Mouse (Mus musculus): ENCODE data around the gene Gata5. TPM values are rescaled to one million over a fixed set of nuclear protein-coding genes. Genes with fewer than 3 reads are reported as not detected.

Gata5 gene
- polyA plus RNA-seq, 1 experiment, result 0.10 TPM

DNA sequence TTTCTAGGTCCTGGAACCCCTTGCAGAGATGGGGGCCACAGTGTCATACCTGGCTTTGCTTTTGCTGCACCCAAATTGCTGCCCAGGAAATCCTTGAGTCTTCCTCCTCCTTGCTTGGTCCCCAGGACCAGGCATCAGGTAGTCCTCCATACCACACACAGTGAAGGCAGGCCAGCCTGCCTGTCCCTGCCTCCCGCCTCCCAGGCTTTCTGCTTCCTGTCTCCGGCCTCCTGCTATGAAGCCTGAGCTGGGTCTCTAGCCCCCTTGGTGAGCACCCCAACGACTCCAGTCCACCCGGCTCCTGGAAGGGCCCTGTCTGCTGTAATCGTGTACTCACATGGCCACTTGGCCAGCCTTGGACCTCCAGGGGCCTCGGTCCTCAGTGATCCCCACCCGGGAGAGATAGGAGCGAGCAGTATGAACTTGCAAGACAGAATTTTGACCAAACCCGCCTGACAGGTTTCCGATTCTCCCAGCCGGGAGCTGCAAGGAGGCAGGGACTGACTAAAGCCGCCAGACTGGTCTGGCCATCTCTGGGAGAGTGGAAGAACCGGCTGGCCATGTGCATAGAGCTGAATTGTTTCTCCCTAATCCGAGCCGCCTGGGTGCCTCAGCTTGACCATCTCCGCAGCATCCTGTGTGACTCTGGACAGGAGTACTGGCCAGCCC, 44.9 kb downstream of the Gata5 start, which contains the start of gene Rbbp8nl:
TSS of gene Rbbp8nl (minus strand) at position 440 of the 669 bp plus-strand sequence.
- no peak for TF ChIP-seq POLR2A (IDR thresholded peaks at IDR 0.05; ENCODE audit: control insufficient read depth, low read depth, low read length)
- TF ChIP-seq CTCF (IDR thresholded peaks at IDR 0.05; ENCODE audit: control insufficient read depth, insufficient read depth, insufficient replicate concordance, low read depth, low read length), result no peak
- H3K4me3 ChIP-seq (ENCODE audit: control insufficient read depth, low read depth, low read length), result no peak within 1 kb of the TSS
- H3K4me1 ChIP-seq (ENCODE audit: control insufficient read depth, insufficient read depth, low read length), result peaks cover 5% of the 10 kb centered on the region

GRCm38 (mm10) chr2:180288966-180289365, 45.5 kb downstream of the Gata5 start:
- no peak overlapping the region for H3K4me3 ChIP-seq (ENCODE audit: control insufficient read depth, low read depth, low read length)
- H3K27me3 ChIP-seq (ENCODE audit: control insufficient read depth, insufficient read depth, low read length), result no peaks in the 10 kb centered on the region
- no peak for TF ChIP-seq CTCF (IDR thresholded peaks at IDR 0.05; ENCODE audit: control insufficient read depth, insufficient read depth, insufficient replicate concordance, low read depth, low read length)
- no peak for TF ChIP-seq POLR2A (IDR thresholded peaks at IDR 0.05; ENCODE audit: control insufficient read depth, low read depth, low read length)
- no peak overlapping the region for H3K27ac ChIP-seq (ENCODE audit: control insufficient read depth, insufficient read depth, low read depth, low read length)
- no peaks in the 10 kb centered on the region for H3K36me3 ChIP-seq (ENCODE audit: control insufficient read depth, insufficient read depth, low read length)
- no peaks in the 10 kb centered on the region for H3K4me1 ChIP-seq (ENCODE audit: control insufficient read depth, insufficient read depth, low read length)

More for the DNA sequence above, 44.9 kb downstream of the Gata5 start, which contains the start of gene Rbbp8nl:
- Histone ChIP-seq H3K27ac (ENCODE audit: control insufficient read depth, insufficient read depth, low read depth, low read length) (no peak within 1 kb of the TSS), H3K36me3 (ENCODE audit: control insufficient read depth, insufficient read depth, low read length) (no peaks in the 10 kb centered on the region), H3K27me3 (ENCODE audit: control insufficient read depth, insufficient read depth, low read length) (no peaks in the 10 kb centered on the region)

GRCm38 (mm10) chr2:180279321-180279720, 55.2 kb downstream of the Gata5 start:
- Histone ChIP-seq H3K27me3 (ENCODE audit: control insufficient read depth, insufficient read depth, low read length) (no peaks in the 10 kb centered on the region), H3K4me3 (ENCODE audit: control insufficient read depth, low read depth, low read length) (no peak overlapping the region), H3K36me3 (ENCODE audit: control insufficient read depth, insufficient read depth, low read length) (no peaks in the 10 kb centered on the region), H3K27ac (ENCODE audit: control insufficient read depth, insufficient read depth, low read depth, low read length) (no peak overlapping the region), H3K4me1 (ENCODE audit: control insufficient read depth, insufficient read depth, low read length) (no peaks in the 10 kb centered on the region)
- TF ChIP-seq CTCF (IDR thresholded peaks at IDR 0.05; ENCODE audit: control insufficient read depth, insufficient read depth, insufficient replicate concordance, low read depth, low read length) (no peak), POLR2A (IDR thresholded peaks at IDR 0.05; ENCODE audit: control insufficient read depth, low read depth, low read length) (no peak)

GRCm38 (mm10) chr2:180277773-180278320, 56.7 kb downstream of the Gata5 start:
- Histone ChIP-seq H3K36me3 (ENCODE audit: control insufficient read depth, insufficient read depth, low read length) (no peaks in the 10 kb centered on the region), H3K27ac (ENCODE audit: control insufficient read depth, insufficient read depth, low read depth, low read length) (no peak overlapping the region), H3K27me3 (ENCODE audit: control insufficient read depth, insufficient read depth, low read length) (no peaks in the 10 kb centered on the region), H3K4me1 (ENCODE audit: control insufficient read depth, insufficient read depth, low read length) (peaks cover 4% of the 10 kb centered on the region; the same call in 1 of the 2 replicates), H3K4me3 (ENCODE audit: control insufficient read depth, low read depth, low read length) (no peak overlapping the region)
- TF ChIP-seq CTCF (IDR thresholded peaks at IDR 0.05; ENCODE audit: control insufficient read depth, insufficient read depth, insufficient replicate concordance, low read depth, low read length), result no peak
- TF ChIP-seq POLR2A (IDR thresholded peaks at IDR 0.05; ENCODE audit: control insufficient read depth, low read depth, low read length), result no peak

- Histone ChIP-seq H3K27me3 (ENCODE audit: control insufficient read depth, insufficient read depth, low read length) (no peaks in the 10 kb centered on the region), H3K4me3 (ENCODE audit: control insufficient read depth, low read depth, low read length) (no peak overlapping the region), H3K36me3 (ENCODE audit: control insufficient read depth, insufficient read depth, low read length) (no peaks in the 10 kb centered on the region), H3K4me1 (ENCODE audit: control insufficient read depth, insufficient read depth, low read length) (peaks cover 9% of the 10 kb centered on the region), H3K27ac (ENCODE audit: control insufficient read depth, insufficient read depth, low read depth, low read length) (no peak overlapping the region)
- no peak for TF ChIP-seq POLR2A (IDR thresholded peaks at IDR 0.05; ENCODE audit: control insufficient read depth, low read depth, low read length)
- TF ChIP-seq CTCF (IDR thresholded peaks at IDR 0.05; ENCODE audit: control insufficient read depth, insufficient read depth, insufficient replicate concordance, low read depth, low read length), result no peak
These were observed 57.6 kb downstream of the Gata5 start for GRCm38 (mm10) chr2:180276851-180277259.

DNA sequence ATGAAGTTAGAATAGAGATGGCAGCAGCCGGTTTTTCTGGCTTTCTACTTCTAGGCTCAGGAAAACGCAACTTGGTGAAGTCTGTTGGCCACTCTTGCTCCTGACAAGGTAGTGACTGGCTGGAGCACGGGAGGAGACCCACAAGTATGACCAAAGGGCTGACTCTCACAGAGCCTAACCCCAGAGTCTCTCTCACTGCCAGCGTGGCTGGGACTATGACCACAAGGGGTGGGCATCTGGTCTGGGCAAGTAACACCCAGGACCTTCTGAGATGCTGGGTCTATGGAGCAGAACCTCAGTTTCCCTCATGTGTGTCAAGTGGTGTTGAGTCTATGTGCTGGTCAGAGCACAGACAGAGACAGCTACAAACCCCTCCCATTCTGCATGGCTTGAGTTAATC, 58.1 kb downstream of the Gata5 start:
- TF ChIP-seq POLR2A (IDR thresholded peaks at IDR 0.05; ENCODE audit: control insufficient read depth, low read depth, low read length) (no peak), CTCF (IDR thresholded peaks at IDR 0.05; ENCODE audit: control insufficient read depth, insufficient read depth, insufficient replicate concordance, low read depth, low read length) (no peak)
- Histone ChIP-seq H3K27ac (ENCODE audit: control insufficient read depth, insufficient read depth, low read depth, low read length) (no peak overlapping the region), H3K4me1 (ENCODE audit: control insufficient read depth, insufficient read depth, low read length) (peaks cover 9% of the 10 kb centered on the region), H3K36me3 (ENCODE audit: control insufficient read depth, insufficient read depth, low read length) (no peaks in the 10 kb centered on the region), H3K27me3 (ENCODE audit: control insufficient read depth, insufficient read depth, low read length) (no peaks in the 10 kb centered on the region), H3K4me3 (ENCODE audit: control insufficient read depth, low read depth, low read length) (no peak overlapping the region)

GRCm38 (mm10) chr2:180275836-180276235, 58.7 kb downstream of the Gata5 start:
- no peak overlapping the region for H3K27ac ChIP-seq (ENCODE audit: control insufficient read depth, insufficient read depth, low read depth, low read length)
- H3K27me3 ChIP-seq (ENCODE audit: control insufficient read depth, insufficient read depth, low read length), result no peaks in the 10 kb centered on the region
- H3K4me3 ChIP-seq (ENCODE audit: control insufficient read depth, low read depth, low read length), result no peak overlapping the region

More at GRCm38 (mm10) chr2:180275836-180276235, 58.7 kb downstream of the Gata5 start:
- TF ChIP-seq POLR2A (IDR thresholded peaks at IDR 0.05; ENCODE audit: control insufficient read depth, low read depth, low read length) (no peak), CTCF (IDR thresholded peaks at IDR 0.05; ENCODE audit: control insufficient read depth, insufficient read depth, insufficient replicate concordance, low read depth, low read length) (peak; percentile 74; the same call in 1 of the 2 replicates)
- peaks cover 9% of the 10 kb centered on the region for H3K4me1 ChIP-seq (ENCODE audit: control insufficient read depth, insufficient read depth, low read length)
- H3K36me3 ChIP-seq (ENCODE audit: control insufficient read depth, insufficient read depth, low read length), result no peaks in the 10 kb centered on the region

Other genes with a start within 250 kb of the Gata5 start
- 5.1 and 5.9 TPM in 2 replicates for gene Hrh3, start 230.2 kb downstream of the Gata5 start, polyA plus RNA-seq (2012; rRNA removed)
- 16.0 and 18.5 TPM in 2 replicates for gene Osbpl2, start 215.4 kb downstream of the Gata5 start, polyA plus RNA-seq (2012; rRNA removed)
- 107 and 114 TPM in 2 replicates for gene Adrm1, start 163.2 kb downstream of the Gata5 start, polyA plus RNA-seq (2012; rRNA removed)
- 7.5 and 8.3 TPM in 2 replicates for gene Lama5, start 108.8 kb downstream of the Gata5 start, polyA plus RNA-seq (2012; rRNA removed)
- 703 and 848 TPM in 2 replicates for gene Rps21, start 77.3 kb downstream of the Gata5 start, polyA plus RNA-seq (2012; rRNA removed)
- gene Cables2, start 61.2 kb downstream of the Gata5 start, polyA plus RNA-seq (2012; rRNA removed), result 23.9 and 24.2 TPM in 2 replicates
- 0.08 TPM in 1 of 2 replicates, not detected in the other for gene Rbbp8nl, start 44.8 kb downstream of the Gata5 start, polyA plus RNA-seq (2012; rRNA removed)
- 0.15 and 1.6 TPM in 2 replicates for gene Slco4a1, start 121.5 kb upstream of the Gata5 start, polyA plus RNA-seq (2012; rRNA removed)
- gene Ntsr1, start 165.3 kb upstream of the Gata5 start, polyA plus RNA-seq (2012; rRNA removed), result 0.43 and 0.55 TPM in 2 replicates
- 80.1 and 81.9 TPM in 2 replicates for gene Mrgbp, start 246.6 kb upstream of the Gata5 start, polyA plus RNA-seq (2012; rRNA removed)

Measured in testis, adult 2 months (tissue).